Mouse (Mus musculus): ENCODE measurements around the gene Kif4. TPM values are rescaled to one million over a fixed set of nuclear protein-coding genes. Genes with fewer than 3 reads are reported as not detected.

The Kif4 gene
- polyA plus RNA-seq, 1 experiment from 2014 or later = 29.2 TPM

Other genes starting within 250 kb of the Kif4 start
- not detected in 2 replicates for gene Otud6a, start 196.7 kb upstream of the Kif4 start, polyA plus RNA-seq (2016; fragmentation: Nextera tagmentation; extraction: Ambion mirVana)
- gene Awat2, start 183.0 kb upstream of the Kif4 start, polyA plus RNA-seq (2016; fragmentation: Nextera tagmentation; extraction: Ambion mirVana) = 0.20 and 0.45 TPM in 2 replicates
- gene Igbp1, start 131.4 kb upstream of the Kif4 start, polyA plus RNA-seq (2016; fragmentation: Nextera tagmentation; extraction: Ambion mirVana) = 19.0 and 21.0 TPM in 2 replicates
- gene Dgat2l6, start 100.9 kb upstream of the Kif4 start, polyA plus RNA-seq (2016; fragmentation: Nextera tagmentation; extraction: Ambion mirVana) = not detected in 2 replicates
- not detected in 2 replicates for gene Awat1, start 53.5 kb upstream of the Kif4 start, polyA plus RNA-seq (2016; fragmentation: Nextera tagmentation; extraction: Ambion mirVana)
- gene P2ry4, start 30.9 kb upstream of the Kif4 start, polyA plus RNA-seq (2016; fragmentation: Nextera tagmentation; extraction: Ambion mirVana) = 0.07 and 0.10 TPM in 2 replicates
- gene Arr3, start 20.2 kb upstream of the Kif4 start, polyA plus RNA-seq (2016; fragmentation: Nextera tagmentation; extraction: Ambion mirVana) = not detected in 2 replicates
- 67.4 and 70.5 TPM in 2 replicates for gene Pdzd11, start 831 bp downstream of the Kif4 start, polyA plus RNA-seq (2016; fragmentation: Nextera tagmentation; extraction: Ambion mirVana)
- 0.08 and 0.39 TPM in 2 replicates for gene Gdpd2, start 104.1 kb downstream of the Kif4 start, polyA plus RNA-seq (2016; fragmentation: Nextera tagmentation; extraction: Ambion mirVana)
- 1.4 and 1.6 TPM in 2 replicates for gene Dlg3, start 142.0 kb downstream of the Kif4 start, polyA plus RNA-seq (2016; fragmentation: Nextera tagmentation; extraction: Ambion mirVana)